Mouse (Mus musculus): ENCODE data around the gene Spata33.

GRCm38 (mm10) chr8:123239398-123239797, 26.8 kb downstream of the Spata33 start:
- TF ChIP-seq CTCF (IDR thresholded peaks at IDR 0.05; ENCODE audit: borderline replicate concordance, control insufficient read depth, extremely low read depth, insufficient read depth, low read length, poor library complexity), result no peak
- TF ChIP-seq POLR2A (IDR thresholded peaks at IDR 0.05; ENCODE audit: control insufficient read depth, extremely low read depth, insufficient read depth, low read length, poor library complexity), result no peak

Data from thymus, adult 2 months (tissue).